Mouse (Mus musculus): ENCODE data around the gene Lama1.

Lama1 gene

GRCm38 (mm10) chr17:67696694-67697386, at the start of gene Lama1:
TSS of gene Lama1 (plus strand) at chr17:67697259.
- no peak for DNase-seq (ENCODE audit: low read depth in 2 of 2, low spot score in 2 of 2)

GRCm38 (mm10) chr17:67651506-67651905, 45.6 kb upstream of the Lama1 start:
- no peak for DNase-seq (ENCODE audit: low read depth in 2 of 2, low spot score in 2 of 2)

- DNase-seq (ENCODE audit: low read depth in 2 of 2, low spot score in 2 of 2) = no peak
Measured at GRCm38 (mm10) chr17:67664299-67664698, 32.8 kb upstream of the Lama1 start.

GRCm38 (mm10) chr17:67666981-67667380, 30.1 kb upstream of the Lama1 start:
- no peak for DNase-seq (ENCODE audit: low read depth in 2 of 2, low spot score in 2 of 2)

- DNase-seq (ENCODE audit: low read depth in 2 of 2, low spot score in 2 of 2) = no peak
Measured at GRCm38 (mm10) chr17:67667981-67668380, 29.1 kb upstream of the Lama1 start.

- DNase-seq (ENCODE audit: low read depth in 2 of 2, low spot score in 2 of 2) = no peak
Measured at GRCm38 (mm10) chr17:67678576-67678975, 18.5 kb upstream of the Lama1 start.

GRCm38 (mm10) chr17:67681084-67681483, 16.0 kb upstream of the Lama1 start:
- DNase-seq (ENCODE audit: low read depth in 2 of 2, low spot score in 2 of 2) = no peak

- no peak for DNase-seq (ENCODE audit: low read depth in 2 of 2, low spot score in 2 of 2)
Measured at GRCm38 (mm10) chr17:67685022-67685743, 11.9 kb upstream of the Lama1 start.

- DNase-seq (ENCODE audit: low read depth in 2 of 2, low spot score in 2 of 2) = no peak
Measured at GRCm38 (mm10) chr17:67687505-67687904, 9.6 kb upstream of the Lama1 start.

GRCm38 (mm10) chr17:67690689-67691088, 6.4 kb upstream of the Lama1 start:
- no peak for DNase-seq (ENCODE audit: low read depth in 2 of 2, low spot score in 2 of 2)

- DNase-seq (ENCODE audit: low read depth in 2 of 2, low spot score in 2 of 2) = no peak
Measured at GRCm38 (mm10) chr17:67692651-67693050, 4.4 kb upstream of the Lama1 start.

- no peak for DNase-seq (ENCODE audit: low read depth in 2 of 2, low spot score in 2 of 2)
Measured at GRCm38 (mm10) chr17:67693861-67694260, 3.2 kb upstream of the Lama1 start.

GRCm38 (mm10) chr17:67697461-67697891, 417 bp downstream of the Lama1 start:
- DNase-seq (ENCODE audit: low read depth in 2 of 2, low spot score in 2 of 2) = no peak

GRCm38 (mm10) chr17:67698301-67698700, 1.2 kb downstream of the Lama1 start:
- no peak for DNase-seq (ENCODE audit: low read depth in 2 of 2, low spot score in 2 of 2)

- no peak for DNase-seq (ENCODE audit: low read depth in 2 of 2, low spot score in 2 of 2)
Measured at GRCm38 (mm10) chr17:67701761-67702160, 4.7 kb downstream of the Lama1 start.

GRCm38 (mm10) chr17:67702941-67703340, 5.9 kb downstream of the Lama1 start:
- DNase-seq (ENCODE audit: low read depth in 2 of 2, low spot score in 2 of 2) = no peak

GRCm38 (mm10) chr17:67705035-67705769, 8.1 kb downstream of the Lama1 start:
- no peak for DNase-seq (ENCODE audit: low read depth in 2 of 2, low spot score in 2 of 2)

GRCm38 (mm10) chr17:67706372-67706771, 9.3 kb downstream of the Lama1 start:
- no peak for DNase-seq (ENCODE audit: low read depth in 2 of 2, low spot score in 2 of 2)

- DNase-seq (ENCODE audit: low read depth in 2 of 2, low spot score in 2 of 2) = no peak
Measured at GRCm38 (mm10) chr17:67707793-67708364, 10.8 kb downstream of the Lama1 start.

- no peak for DNase-seq (ENCODE audit: low read depth in 2 of 2, low spot score in 2 of 2)
Measured at GRCm38 (mm10) chr17:67710377-67710781, 13.3 kb downstream of the Lama1 start.

- no peak for DNase-seq (ENCODE audit: low read depth in 2 of 2, low spot score in 2 of 2)
Measured at GRCm38 (mm10) chr17:67711361-67711760, 14.3 kb downstream of the Lama1 start.

- DNase-seq (ENCODE audit: low read depth in 2 of 2, low spot score in 2 of 2) = no peak
Measured at GRCm38 (mm10) chr17:67712929-67713328, 15.9 kb downstream of the Lama1 start.

Data from CD8-positive naive resting alpha-beta T cell, adult 2 months (primary cell).